Mouse (Mus musculus) liver, embryonic 16.5 days (tissue): ENCODE measurements around the gene Zbtb1. TPM values are rescaled to one million over a fixed set of nuclear protein-coding genes. Genes with fewer than 3 reads are reported as not detected.

Experiments used
- ATAC-seq: fragments of 200-750 bp; cut with Nextera tagmentation; 2 replicates; pipeline ENCODE4 v1.8.0; 2017; ENCODE audit warnings: low read depth, mild to moderate bottlenecking, moderate number of reproducible peaks, moderate library complexity
- H3K27ac ChIP-seq: fragments of 300-500 bp; sonication (generic); 2 replicates; pipeline ENCODE4 v1.5.1; 2014; ENCODE audit warnings: mild to moderate bottlenecking, low read length
- H3K27me3 ChIP-seq: fragments of 300-500 bp; sonication (generic); 2 replicates; pipeline ENCODE4 v1.6.1; 2014; ENCODE audit warnings: low read depth, low read length, mixed read lengths; ENCODE audit not compliant: control insufficient read depth, insufficient read depth
- H3K36me3 ChIP-seq: fragments of 300-500 bp; sonication (generic); 2 replicates; pipeline ENCODE4 v1.6.1; 2014; ENCODE audit warnings: mild to moderate bottlenecking; ENCODE audit not compliant: control insufficient read depth, insufficient read depth
- H3K4me1 ChIP-seq: fragments of 300-500 bp; sonication (generic); 2 replicates; pipeline ENCODE4 v1.6.1; 2014; ENCODE audit warnings: low read depth, low read length, mixed read lengths; ENCODE audit not compliant: control insufficient read depth
- H3K4me2 ChIP-seq: fragments of 300-500 bp; sonication (generic); 2 replicates; pipeline ENCODE4 v1.6.1; 2014; ENCODE audit warnings: low read depth, low read length, mixed read lengths
- H3K4me3 ChIP-seq: fragments of 300-500 bp; sonication (generic); 2 replicates; pipeline ENCODE4 v1.5.1; 2014; ENCODE audit warnings: low read depth, mild to moderate bottlenecking, low read length
- H3K9ac ChIP-seq: fragments of 300-500 bp; sonication (generic); 2 replicates; pipeline ENCODE4 v1.6.1; 2014; ENCODE audit warnings: low read depth, low read length
- H3K9me3 ChIP-seq: fragments of 300-500 bp; sonication (generic); replicated peaks from 2 replicates; pipeline ENCODE4 v1.6.1; 2016; ENCODE audit warnings: low read length; ENCODE audit not compliant: control insufficient read depth
- WGBS: fragments of 180-500 bp; shearing (Covaris S2); extraction: QIAGEN DNeasy Blood & Tissue Kit; methylation state at CpG from one replicate; pipeline ENCODE4 v1.1.7; 2014; ENCODE audit not compliant: insufficient replicate concordance; 5-methylcytosine and 5-hydroxymethylcytosine counted together
- polyA plus RNA-seq: library from polyadenylated mRNA; unstranded; fragments of >200 nt; fragmentation: Nextera tagmentation; extraction: Ambion mirVana; gene quantifications from 2 replicates; pipeline ENCODE4 v1.2.1, GENCODE M21; 2015

The Zbtb1 gene
- polyA plus RNA-seq, 1 experiment from 2014 or later = 2.9 TPM

DNA sequence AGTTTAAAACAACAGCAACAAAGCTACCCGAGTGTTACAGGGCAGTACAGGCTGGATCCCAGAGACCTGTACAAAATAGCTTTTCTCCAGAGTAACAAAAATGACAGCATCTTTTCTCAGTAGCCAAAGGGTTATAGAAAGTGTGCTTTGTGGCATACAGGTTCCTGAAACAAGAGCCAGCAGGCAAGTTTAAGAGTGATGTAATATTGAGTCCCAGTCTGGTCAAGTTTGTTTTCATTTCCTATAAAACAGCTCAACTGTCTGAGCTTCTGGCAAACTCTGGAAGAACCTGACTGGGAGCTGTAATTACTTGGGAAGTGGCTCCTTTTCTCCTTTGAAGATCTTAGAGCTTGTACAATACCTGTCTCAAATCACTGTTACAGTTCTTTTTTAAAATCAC lies 37.1 kb downstream of the Zbtb1 start:
- H3K9ac ChIP-seq = no peak overlapping the region
- no peaks in the 10 kb centered on the region for H3K9me3 ChIP-seq
- H3K27ac ChIP-seq = no peak overlapping the region
- H3K27me3 ChIP-seq = peaks cover 38% of the 10 kb centered on the region
- H3K4me2 ChIP-seq = no peak overlapping the region
- ATAC-seq = no peak
- no peak overlapping the region for H3K4me3 ChIP-seq
- peaks cover 24% of the 10 kb centered on the region for H3K4me1 ChIP-seq
- H3K36me3 ChIP-seq = no peaks in the 10 kb centered on the region
- WGBS = 45% methylated on average over 1 of the region's 1 CpGs

DNA sequence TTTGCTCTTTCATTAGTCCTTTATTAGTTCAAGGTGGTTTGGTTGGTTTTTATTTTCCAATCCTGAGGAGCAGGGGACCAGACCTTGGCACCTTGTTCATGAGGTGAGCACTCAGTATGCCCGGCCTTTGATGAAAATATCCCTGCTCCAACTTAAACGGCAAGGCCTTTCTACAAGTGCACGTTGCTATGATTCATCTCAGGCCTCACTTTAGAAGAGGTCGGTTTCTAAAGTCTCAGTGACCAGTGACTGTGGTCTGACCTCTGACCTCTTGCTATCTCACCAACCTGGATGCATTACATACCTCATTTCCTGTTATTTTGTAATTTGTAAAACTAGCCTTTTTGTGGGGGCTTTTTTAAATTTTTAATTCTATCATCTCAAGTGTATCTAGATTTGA lies 39.1 kb downstream of the Zbtb1 start:
- no peak overlapping the region for H3K4me2 ChIP-seq
- ATAC-seq = no peak
- peaks cover 38% of the 10 kb centered on the region for H3K27me3 ChIP-seq
- no peaks in the 10 kb centered on the region for H3K9me3 ChIP-seq
- no peaks in the 10 kb centered on the region for H3K36me3 ChIP-seq
- 50% methylated on average over 4 of the region's 4 CpGs for WGBS
- H3K4me1 ChIP-seq = peaks cover 17% of the 10 kb centered on the region
- no peak overlapping the region for H3K9ac ChIP-seq
- H3K27ac ChIP-seq = no peak overlapping the region
- no peak overlapping the region for H3K4me3 ChIP-seq

DNA sequence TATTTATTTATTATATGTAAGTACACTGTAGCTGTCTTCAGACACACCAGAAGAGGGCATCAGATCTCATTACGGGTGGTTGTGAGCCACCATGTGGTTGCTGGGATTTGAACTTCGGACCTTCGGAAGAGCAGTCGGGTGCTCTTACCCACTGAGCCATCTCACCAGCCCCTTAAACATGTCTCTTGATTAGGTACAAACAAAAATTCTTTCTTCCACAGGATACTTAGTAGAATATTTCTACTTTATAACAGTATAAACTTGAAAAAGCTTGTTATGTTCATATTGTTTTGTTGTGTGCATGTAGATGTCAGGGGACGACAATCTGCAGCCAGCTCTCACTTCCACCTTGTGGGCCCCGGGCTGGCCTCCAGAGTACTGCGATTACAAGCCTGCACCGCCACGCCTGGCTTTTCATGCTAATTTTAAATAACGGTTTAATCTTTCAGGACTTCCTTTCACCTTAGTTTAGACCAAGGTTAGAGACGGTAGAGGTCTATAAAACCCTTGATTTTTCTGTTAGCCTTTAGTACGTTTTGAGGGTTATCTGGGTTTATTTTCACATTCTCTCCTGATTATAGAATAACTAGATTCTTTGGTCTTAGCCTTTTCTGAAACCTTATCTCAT lies 45.4 kb downstream of the Zbtb1 start:
- H3K4me2 ChIP-seq = no peak overlapping the region
- WGBS = 55% methylated on average over 11 of the region's 12 CpGs
- no peaks in the 10 kb centered on the region; the same call in 1 of the 2 replicates for H3K4me1 ChIP-seq
- H3K4me3 ChIP-seq = no peak overlapping the region
- H3K27me3 ChIP-seq = peaks cover 19% of the 10 kb centered on the region
- ATAC-seq = no peak
- H3K9ac ChIP-seq = no peak overlapping the region
- H3K9me3 ChIP-seq = peaks cover 4% of the 10 kb centered on the region; the same call in 1 of the 2 replicates
- H3K27ac ChIP-seq = no peak overlapping the region
- H3K36me3 ChIP-seq = no peaks in the 10 kb centered on the region

DNA sequence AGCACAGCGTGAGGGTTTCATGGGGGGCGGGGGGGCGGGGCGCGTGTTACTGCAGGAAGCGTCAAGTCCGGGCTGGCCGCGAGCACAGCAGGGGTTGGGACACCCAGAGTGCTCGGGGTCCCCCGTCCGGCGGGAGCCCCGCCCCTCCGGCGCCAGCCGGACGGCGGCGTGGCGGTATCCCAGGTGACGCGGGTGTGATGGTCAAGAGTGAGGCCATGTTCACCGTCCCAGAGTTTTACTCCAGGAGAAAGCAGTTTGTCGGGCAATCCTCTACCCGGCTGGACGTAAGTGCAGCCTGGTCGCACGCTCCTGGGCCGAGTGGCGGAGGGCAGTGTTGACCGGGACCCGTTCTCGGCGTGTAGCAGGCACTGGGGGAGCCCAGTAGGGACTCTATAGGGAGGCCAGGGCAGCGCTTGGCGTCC lies 47.4 kb downstream of the Zbtb1 start, which contains the start of gene Ppp1r36:
Ppp1r36 (plus strand) TSS at position 106 of the 422 bp plus-strand sequence.
- no peak within 1 kb of the TSS for H3K9ac ChIP-seq
- peaks cover 4% of the 10 kb centered on the region; the same call in 1 of the 2 replicates for H3K9me3 ChIP-seq
- no peaks in the 10 kb centered on the region; the same call in 1 of the 2 replicates for H3K4me1 ChIP-seq
- ATAC-seq = peak; percentile 35; the same call in 1 of the 2 replicates
- peak within 1 kb of the TSS; percentile 59 for H3K4me2 ChIP-seq
- 4% methylated on average over 37 of the region's 37 CpGs for WGBS
- no peak within 1 kb of the TSS for H3K27ac ChIP-seq
- peaks cover 19% of the 10 kb centered on the region for H3K27me3 ChIP-seq
- H3K4me3 ChIP-seq = peak within 1 kb of the TSS; percentile 37
- H3K36me3 ChIP-seq = no peaks in the 10 kb centered on the region

DNA sequence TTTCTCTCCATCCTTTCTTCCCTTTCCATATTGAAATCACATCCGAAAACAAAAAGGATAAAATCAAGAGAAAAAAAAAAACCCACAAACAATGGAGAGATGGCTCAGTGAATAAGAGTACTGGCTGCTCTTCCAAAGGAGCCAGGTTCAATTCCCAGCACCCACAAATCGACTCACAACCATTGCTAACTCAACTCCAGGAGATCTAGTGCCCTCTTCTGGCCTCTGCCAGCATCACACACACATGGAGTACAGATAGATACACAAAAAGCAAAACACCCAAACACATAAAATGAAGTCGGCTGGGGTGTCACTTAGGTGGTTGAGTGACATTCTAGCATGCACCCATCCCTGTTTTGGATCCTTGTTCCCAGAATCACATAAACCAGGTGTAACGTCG lies 48.3 kb downstream of the Zbtb1 start:
- Histone ChIP-seq H3K4me1 (no peaks in the 10 kb centered on the region; the same call in 1 of the 2 replicates), H3K4me3 (no peak overlapping the region), H3K27ac (no peak overlapping the region), H3K9ac (no peak overlapping the region), H3K4me2 (no peak overlapping the region), H3K27me3 (peaks cover 19% of the 10 kb centered on the region), H3K36me3 (no peaks in the 10 kb centered on the region), H3K9me3 (peaks cover 4% of the 10 kb centered on the region; the same call in 1 of the 2 replicates)
- WGBS = 83% methylated on average over 5 of the region's 5 CpGs
- ATAC-seq = no peak

DNA sequence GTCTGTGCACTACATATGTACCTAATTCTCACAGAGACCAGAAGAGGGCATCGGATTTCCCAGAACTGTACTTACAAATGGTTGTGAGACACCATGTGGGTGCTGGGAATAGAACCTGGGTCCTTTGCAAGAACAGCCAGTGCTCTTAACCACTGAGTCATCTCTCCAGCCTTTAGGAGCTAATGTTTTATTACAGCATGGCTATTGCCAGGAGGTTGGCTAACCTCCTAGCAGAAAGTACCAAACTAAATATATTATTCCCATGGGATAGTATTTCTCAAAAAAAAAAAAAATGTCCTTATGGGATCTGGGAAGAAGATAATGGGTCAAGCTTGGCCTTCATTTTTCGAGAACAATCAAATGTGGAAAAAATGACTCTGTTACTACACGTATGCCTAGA lies 55.2 kb downstream of the Zbtb1 start:
- WGBS = 58% methylated on average over 3 of the region's 3 CpGs
- no peak for ATAC-seq
- Histone ChIP-seq H3K27me3 (no peaks in the 10 kb centered on the region), H3K4me2 (no peak overlapping the region), H3K4me1 (no peaks in the 10 kb centered on the region), H3K36me3 (no peaks in the 10 kb centered on the region), H3K9me3 (no peaks in the 10 kb centered on the region), H3K4me3 (no peak overlapping the region), H3K9ac (no peak overlapping the region), H3K27ac (no peak overlapping the region)

DNA sequence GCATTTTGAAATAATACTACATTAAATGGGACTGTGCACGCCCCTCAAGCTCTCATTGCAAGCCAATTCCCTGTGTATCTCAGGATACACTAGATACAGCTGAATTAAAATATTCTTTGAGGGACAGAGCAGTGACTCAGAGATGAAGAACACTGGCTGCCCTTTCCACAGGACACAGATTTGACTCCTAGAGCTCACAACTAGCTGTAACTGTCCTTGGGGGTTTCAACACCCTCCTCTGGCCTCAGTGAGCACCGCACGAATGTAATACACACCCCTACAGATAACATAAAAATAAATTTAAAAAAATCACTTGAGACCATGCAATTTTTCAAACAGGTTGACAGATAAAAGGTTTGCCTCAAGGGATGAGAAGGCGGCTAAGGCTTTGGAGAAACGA lies 57.5 kb downstream of the Zbtb1 start:
- no peaks in the 10 kb centered on the region for H3K9me3 ChIP-seq

DNA sequence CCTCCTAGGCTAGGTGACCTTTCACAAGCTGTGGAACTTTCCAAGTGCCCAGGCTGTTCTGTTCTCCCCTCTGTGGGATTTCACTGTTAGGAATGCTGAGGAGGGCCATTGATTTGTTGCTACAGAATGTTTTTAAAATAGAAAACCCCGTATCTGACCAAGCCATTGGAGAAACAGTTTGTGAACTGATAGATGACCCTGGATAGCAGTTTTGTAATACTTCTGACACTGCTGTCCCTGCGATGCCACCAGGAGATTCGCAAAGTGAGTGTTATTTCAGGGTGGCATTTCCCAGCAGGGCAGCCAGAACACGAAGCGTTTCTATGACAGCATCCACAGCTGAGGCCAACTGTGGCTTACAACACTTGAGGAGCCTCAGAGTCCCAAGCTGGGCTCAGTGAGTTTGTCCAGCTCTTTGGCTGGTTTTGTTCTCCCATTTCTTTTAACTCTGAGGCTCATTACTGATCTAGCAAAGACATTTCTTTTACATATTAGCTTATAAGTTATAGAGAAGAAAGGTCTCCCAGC lies 60.9 kb downstream of the Zbtb1 start:
- Histone ChIP-seq H3K36me3 (no peaks in the 10 kb centered on the region), H3K4me2 (no peak overlapping the region), H3K4me3 (no peak overlapping the region), H3K27me3 (peaks cover 24% of the 10 kb centered on the region), H3K4me1 (no peaks in the 10 kb centered on the region), H3K9me3 (no peaks in the 10 kb centered on the region), H3K9ac (no peak overlapping the region), H3K27ac (no peak overlapping the region)
- ATAC-seq = no peak
- 42% methylated on average over 5 of the region's 5 CpGs for WGBS

More for the DNA sequence above, 57.5 kb downstream of the Zbtb1 start:
- H3K9ac ChIP-seq = no peak overlapping the region
- H3K4me3 ChIP-seq = no peak overlapping the region
- H3K27me3 ChIP-seq = 0 out of 2 replicates have a peak, but pooled peaks cover 2% of the 10 kb centered on the region
- H3K27ac ChIP-seq = no peak overlapping the region
- no peaks in the 10 kb centered on the region for H3K4me1 ChIP-seq
- ATAC-seq = no peak
- WGBS = 46% methylated on average over 5 of the region's 5 CpGs
- H3K4me2 ChIP-seq = no peak overlapping the region
- H3K36me3 ChIP-seq = no peaks in the 10 kb centered on the region

DNA sequence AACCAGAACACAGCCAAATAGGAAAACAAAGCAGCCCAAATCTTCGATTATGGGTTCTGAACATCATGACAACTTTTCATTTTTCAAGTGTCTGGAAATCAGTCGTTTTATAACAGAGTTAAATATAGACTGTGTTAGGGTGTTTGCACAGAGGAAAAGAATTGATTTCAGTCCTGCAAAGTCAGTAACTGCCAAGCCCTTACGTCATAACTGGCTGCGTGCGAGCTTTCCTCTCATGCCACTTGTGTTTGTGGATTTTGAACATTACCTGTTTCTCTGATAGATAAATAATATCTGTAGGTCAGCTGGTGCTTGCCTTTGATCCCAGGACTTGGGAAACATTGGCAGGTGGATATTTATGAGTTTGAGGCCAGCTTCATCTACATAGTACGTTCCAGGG lies 61.4 kb downstream of the Zbtb1 start:
- 52% methylated on average over 6 of the region's 6 CpGs for WGBS
- no peak overlapping the region for H3K27ac ChIP-seq

More for the DNA sequence above, 61.4 kb downstream of the Zbtb1 start:
- Histone ChIP-seq H3K9me3 (no peaks in the 10 kb centered on the region), H3K4me3 (no peak overlapping the region), H3K36me3 (no peaks in the 10 kb centered on the region), H3K27me3 (peaks cover 26% of the 10 kb centered on the region), H3K4me2 (no peak overlapping the region), H3K9ac (no peak overlapping the region), H3K4me1 (no peaks in the 10 kb centered on the region)
- no peak; the same call in 1 of the 2 replicates for ATAC-seq
